Mouse (Mus musculus) forebrain, postnatal 0 days (tissue): ENCODE data around the gene Fbxo30. TPM values are rescaled to one million over a fixed set of nuclear protein-coding genes. Genes with fewer than 3 reads are reported as not detected.

ENCODE experiments used
- ATAC-seq: fragments of 200-750 bp; cut with Nextera tagmentation; 2 replicates; pipeline ENCODE4 v1.8.0; 2017; ENCODE audit warnings: mild to moderate bottlenecking, moderate library complexity
- DNase-seq: peaks from one replicate; pipeline ENCODE4 v3.0.0-alpha.2; 2015
- H3K27ac ChIP-seq: fragments of 300-500 bp; sonication (generic); 2 replicates; pipeline ENCODE4 v1.5.1; 2014; ENCODE audit warnings: low read depth, mild to moderate bottlenecking, antibody characterized with exemption, low read length, moderate library complexity, mixed read lengths
- H3K27me3 ChIP-seq: fragments of 300-500 bp; sonication (generic); 2 replicates; pipeline ENCODE4 v1.6.1; 2014; ENCODE audit warnings: mild to moderate bottlenecking, low read length, mixed read lengths; ENCODE audit not compliant: insufficient read depth
- H3K36me3 ChIP-seq: fragments of 300-500 bp; sonication (generic); 2 replicates; pipeline ENCODE4 v1.6.1; 2014; ENCODE audit warnings: mild to moderate bottlenecking, moderate library complexity; ENCODE audit not compliant: insufficient read depth
- H3K4me1 ChIP-seq: fragments of 300-500 bp; sonication (generic); 2 replicates; pipeline ENCODE4 v1.6.1; 2014; ENCODE audit warnings: antibody characterized with exemption; ENCODE audit not compliant: insufficient read depth
- H3K4me2 ChIP-seq: fragments of 300-500 bp; sonication (generic); 2 replicates; pipeline ENCODE4 v1.6.1; 2014; ENCODE audit warnings: low read depth, mild to moderate bottlenecking, moderate library complexity
- H3K4me3 ChIP-seq: fragments of 300-500 bp; sonication (generic); 2 replicates; pipeline ENCODE4 v1.5.1; 2014; ENCODE audit warnings: low read depth, low read length, mixed read lengths
- H3K9ac ChIP-seq: fragments of 300-500 bp; sonication (generic); 2 replicates; pipeline ENCODE4 v1.6.1; 2014; ENCODE audit warnings: mild to moderate bottlenecking
- H3K9me3 ChIP-seq: fragments of 300-500 bp; sonication (generic); 2 replicates; pipeline ENCODE4 v1.6.1; 2016; ENCODE audit warnings: low read length
- CTCF ChIP-seq: sonication (generic); IDR thresholded peaks from 2 replicates; pipeline ENCODE4 v1.5.1; 2016; ENCODE audit warnings: antibody characterized with exemption, control low read depth, low read depth
- WGBS: fragments of 180-500 bp; shearing (Covaris S2); extraction: QIAGEN DNeasy Blood & Tissue Kit; methylation state at CpG from one replicate; pipeline ENCODE4 v1.1.7; 2014; 5-methylcytosine and 5-hydroxymethylcytosine counted together
- polyA plus RNA-seq: library from polyadenylated mRNA; unstranded; fragments of >200 nt; fragmentation: Nextera tagmentation; extraction: Ambion mirVana; gene quantifications from 2 replicates; pipeline ENCODE4 v1.2.1, GENCODE M21; 2015
- total RNA-seq: library from RNA; depleted of rRNA; stranded (reverse); fragments of >200 nt; gene quantifications from 2 replicates; pipeline ENCODE4 v1.2.3, GENCODE M21; 2014

Fbxo30 gene
- total and polyA plus RNA-seq, 2 experiments from 2014 or later = 7.9 to 12.8 TPM

DNA sequence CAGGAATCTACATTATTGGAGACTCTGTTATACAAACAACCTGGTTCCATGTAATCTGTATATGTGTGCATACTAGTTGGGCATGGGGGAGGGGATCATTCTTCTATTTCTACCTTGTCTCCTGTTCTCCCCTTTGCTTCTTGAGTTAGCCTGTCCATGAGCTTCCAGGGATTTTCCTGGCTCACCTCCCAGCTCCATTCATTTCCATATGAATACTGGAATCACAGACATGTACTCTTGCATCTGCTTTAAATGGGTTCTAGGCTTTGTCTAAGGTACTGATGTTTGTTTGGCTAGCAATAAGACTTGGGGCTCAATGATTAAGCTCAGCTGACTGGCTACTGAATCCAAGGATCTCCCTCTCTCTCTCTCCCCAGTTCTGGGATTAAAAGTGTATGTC, 12.0 kb upstream of the Fbxo30 start:
- Histone ChIP-seq H3K36me3 (no peaks in the 10 kb centered on the region), H3K27ac (no peak overlapping the region), H3K9me3 (no peaks in the 10 kb centered on the region), H3K27me3 (no peaks in the 10 kb centered on the region), H3K4me2 (no peak overlapping the region), H3K9ac (no peak overlapping the region), H3K4me1 (no peaks in the 10 kb centered on the region), H3K4me3 (no peak overlapping the region)
- TF ChIP-seq CTCF = no peak
- DNase-seq (no peak), ATAC-seq (no peak)

DNA sequence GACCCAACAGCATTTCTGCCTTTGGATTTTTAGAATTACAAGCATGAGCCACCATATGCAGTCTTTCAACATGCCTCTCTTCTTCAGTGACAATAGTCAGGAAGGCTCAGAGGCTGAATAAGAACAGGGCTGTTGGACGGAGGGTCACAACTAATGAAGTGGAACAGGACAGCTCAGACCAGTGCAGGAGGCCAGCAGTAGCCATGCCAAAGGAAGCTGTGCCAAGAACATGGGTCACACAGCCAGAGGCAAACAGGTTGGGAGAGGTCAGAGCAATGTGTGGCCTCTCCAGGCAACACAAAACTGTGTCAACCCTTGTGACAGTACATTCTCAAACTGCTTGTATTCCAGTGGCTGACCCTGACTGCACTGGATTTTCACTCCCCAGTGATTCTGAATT, 6.7 kb upstream of the Fbxo30 start:
- Histone ChIP-seq H3K9ac (no peak overlapping the region), H3K4me3 (no peak overlapping the region), H3K27ac (no peak overlapping the region), H3K27me3 (no peaks in the 10 kb centered on the region), H3K9me3 (no peaks in the 10 kb centered on the region), H3K36me3 (no peaks in the 10 kb centered on the region), H3K4me1 (no peaks in the 10 kb centered on the region), H3K4me2 (no peak overlapping the region)
- 22% methylated on average over 1 of the region's 1 CpGs for WGBS
- no peak for DNase-seq
- no peak for ATAC-seq
- TF ChIP-seq CTCF = no peak

DNA sequence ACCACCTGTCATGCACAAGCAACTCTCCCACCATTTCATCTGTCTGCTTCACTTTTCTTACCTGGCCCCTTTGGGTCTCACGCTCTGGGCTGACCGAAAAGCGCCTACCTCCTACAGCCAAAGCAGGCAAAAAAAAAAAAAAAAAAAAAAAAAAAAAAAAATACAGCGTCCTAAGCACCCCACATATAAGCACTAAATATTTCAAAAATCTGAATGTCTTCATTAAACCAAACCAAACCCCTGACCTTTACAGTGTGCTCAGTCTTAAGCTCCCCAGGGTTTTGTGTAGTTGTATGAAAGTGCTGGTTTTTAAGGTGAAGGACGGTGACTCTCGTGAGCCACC, 924 bp upstream of the Fbxo30 start:
- Histone ChIP-seq H3K4me1 (no peaks in the 10 kb centered on the region), H3K36me3 (no peaks in the 10 kb centered on the region), H3K9ac (peak overlapping the region; percentile 95), H3K4me2 (peak overlapping the region; percentile 92), H3K9me3 (no peaks in the 10 kb centered on the region), H3K27ac (peak overlapping the region; percentile 93), H3K4me3 (peak overlapping the region; percentile 89), H3K27me3 (no peaks in the 10 kb centered on the region)
- WGBS = 3% methylated on average over 6 of the region's 6 CpGs
- ATAC-seq = no peak
- TF ChIP-seq CTCF = no peak
- DNase-seq = no peak

DNA sequence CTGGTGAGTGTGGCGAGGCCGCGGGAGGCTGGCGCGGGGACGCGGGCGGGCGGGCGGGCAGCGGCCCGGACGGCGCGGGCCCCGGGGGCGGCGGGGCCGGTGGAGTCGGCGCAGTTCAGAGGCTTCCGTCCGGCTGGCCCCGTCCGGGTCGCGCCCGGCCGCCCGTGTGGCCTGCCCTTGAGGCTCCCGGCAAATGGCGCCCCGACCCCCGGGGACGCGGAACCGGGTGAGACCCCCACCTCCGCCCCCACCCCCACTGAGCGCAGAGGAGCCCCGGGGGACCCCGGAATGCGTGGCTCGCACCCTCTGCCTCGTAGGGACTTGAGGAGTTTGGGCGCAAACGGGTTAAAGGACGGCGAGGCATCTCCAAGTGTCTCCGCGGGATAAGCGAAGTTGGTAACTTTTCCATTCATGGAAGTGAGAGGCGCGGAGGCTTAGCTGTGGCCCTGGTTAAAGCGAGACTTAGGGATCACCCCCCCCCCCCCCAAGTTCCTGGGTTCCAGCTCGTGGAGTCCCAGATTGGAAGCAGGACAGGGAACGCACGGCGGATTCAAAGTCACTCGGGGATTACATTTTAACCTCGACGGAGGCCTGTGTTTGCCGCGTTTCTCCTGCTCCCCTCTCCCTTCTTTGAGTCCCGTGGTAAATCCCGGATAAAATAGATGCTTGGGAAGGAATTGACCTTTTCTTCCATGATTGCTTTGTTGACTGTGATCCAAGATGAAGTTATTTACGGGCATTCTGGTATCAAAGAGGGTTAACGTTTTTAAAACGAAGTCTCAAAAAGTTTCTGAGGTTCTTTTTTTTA, 572 bp downstream of the Fbxo30 start:
- Histone ChIP-seq H3K4me3 (peak overlapping the region; percentile 89), H3K4me1 (no peaks in the 10 kb centered on the region), H3K36me3 (no peaks in the 10 kb centered on the region), H3K27ac (peak overlapping the region; percentile 93), H3K9ac (peak overlapping the region; percentile 95), H3K9me3 (no peaks in the 10 kb centered on the region), H3K27me3 (no peaks in the 10 kb centered on the region), H3K4me2 (peak overlapping the region; percentile 92)
- 4% methylated on average over 65 of the region's 68 CpGs for WGBS
- peak; percentile 7 for ATAC-seq
- peak; percentile 53 for DNase-seq
- TF ChIP-seq CTCF = no peak

DNA sequence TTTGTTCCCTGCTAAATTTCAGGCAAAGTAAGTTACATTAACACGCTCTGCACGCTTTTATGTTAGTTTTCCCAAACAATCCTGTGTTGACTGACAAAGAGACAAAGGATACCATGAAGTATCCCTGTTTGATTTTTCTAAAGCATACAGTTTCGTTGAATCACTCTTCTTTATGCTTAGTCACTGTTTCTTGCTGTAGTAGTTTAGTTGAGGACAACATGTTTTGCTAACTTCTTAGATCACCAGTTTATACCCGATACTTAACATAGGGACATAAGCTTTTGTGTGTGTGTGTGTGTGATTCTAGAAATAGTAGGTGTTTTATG, 1.1 kb downstream of the Fbxo30 start:
- no peak overlapping the region for H3K27ac ChIP-seq
- ATAC-seq (no peak), DNase-seq (peak; percentile 8)
- peak overlapping the region; percentile 95 for H3K9ac ChIP-seq
- H3K36me3 ChIP-seq = no peaks in the 10 kb centered on the region
- no peaks in the 10 kb centered on the region for H3K9me3 ChIP-seq
- H3K4me2 ChIP-seq = peak overlapping the region; percentile 92
- no peaks in the 10 kb centered on the region for H3K27me3 ChIP-seq
- H3K4me3 ChIP-seq = peak overlapping the region; percentile 89
- TF ChIP-seq CTCF = no peak
- WGBS = under 1% methylated on average over 4 of the region's 4 CpGs
- H3K4me1 ChIP-seq = no peaks in the 10 kb centered on the region

DNA sequence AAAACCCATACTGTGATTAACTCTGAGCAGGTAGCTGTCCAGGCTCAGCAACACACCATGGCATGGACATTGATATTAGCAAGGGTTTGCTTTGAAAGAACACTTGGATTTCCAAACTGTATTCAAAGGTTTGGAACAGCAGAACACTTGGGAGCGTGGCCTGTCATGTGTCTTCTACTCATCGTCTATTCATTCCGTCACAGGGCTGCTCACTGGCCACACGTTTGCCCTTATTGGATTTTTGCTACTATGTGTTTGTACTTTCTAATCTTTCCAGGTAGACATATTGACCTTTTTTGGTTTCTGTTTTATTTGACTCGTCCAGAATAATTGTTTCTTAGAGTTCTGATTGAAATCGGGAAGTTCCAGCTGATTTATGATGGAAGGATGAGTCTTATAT, 17.3 kb downstream of the Fbxo30 start:
- ATAC-seq = no peak

DNA sequence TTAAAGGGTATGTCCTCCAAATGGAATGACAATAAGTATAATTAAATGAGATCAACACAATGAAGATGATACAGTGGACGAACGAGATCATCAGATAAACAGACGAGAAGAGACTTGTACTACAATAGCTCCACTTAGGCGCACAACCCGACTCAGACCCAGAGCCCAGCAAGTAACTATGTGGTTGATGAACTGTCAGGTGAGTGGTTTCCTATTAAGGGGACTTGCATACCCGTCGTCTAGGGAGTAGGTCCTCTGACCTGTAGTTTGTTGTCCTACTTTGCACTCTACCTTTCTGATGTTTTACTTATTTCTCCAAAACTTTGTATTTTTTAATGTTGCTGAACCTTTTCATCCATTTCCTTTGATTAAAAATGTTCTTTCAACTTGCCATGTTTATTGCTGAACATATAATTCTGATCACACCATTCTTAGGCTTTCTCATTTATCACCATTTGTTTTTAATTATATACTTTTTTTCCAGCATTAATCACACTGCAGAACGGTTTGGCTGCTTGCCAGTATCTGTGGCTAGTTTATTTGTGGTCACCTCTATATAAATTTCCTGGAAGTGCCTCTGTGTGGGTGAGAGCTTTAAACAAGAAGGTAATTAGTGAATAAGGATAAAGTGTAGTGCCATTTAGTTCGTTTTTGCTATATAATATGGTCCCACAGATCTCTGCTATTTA, 24.4 kb downstream of the Fbxo30 start:
- WGBS = 58% methylated on average over 9 of the region's 9 CpGs

More for the DNA sequence above, 17.3 kb downstream of the Fbxo30 start:
- no peak for DNase-seq
- no peaks in the 10 kb centered on the region for H3K9me3 ChIP-seq
- H3K9ac ChIP-seq = no peak overlapping the region
- H3K27ac ChIP-seq = no peak overlapping the region
- H3K36me3 ChIP-seq = 0 out of 2 replicates have a peak, but pooled peaks cover 3% of the 10 kb centered on the region
- H3K4me3 ChIP-seq = no peak overlapping the region
- no peak for TF ChIP-seq CTCF
- no peak overlapping the region for H3K4me2 ChIP-seq
- 95% methylated on average over 6 of the region's 6 CpGs for WGBS
- no peaks in the 10 kb centered on the region for H3K4me1 ChIP-seq
- no peaks in the 10 kb centered on the region for H3K27me3 ChIP-seq

More for the DNA sequence above, 24.4 kb downstream of the Fbxo30 start:
- Histone ChIP-seq H3K36me3 (no peaks in the 10 kb centered on the region), H3K4me3 (no peak overlapping the region), H3K4me1 (no peaks in the 10 kb centered on the region), H3K4me2 (no peak overlapping the region), H3K9me3 (no peaks in the 10 kb centered on the region), H3K27ac (no peak overlapping the region), H3K27me3 (no peaks in the 10 kb centered on the region), H3K9ac (no peak overlapping the region)
- DNase-seq = no peak
- ATAC-seq = no peak
- no peak for TF ChIP-seq CTCF
